Mouse (Mus musculus): Measurements from ENCODE around the gene G6pc3. TPM values are rescaled to one million over a fixed set of nuclear protein-coding genes. Genes with fewer than 3 reads are reported as not detected.

Gene G6pc3
- polyA plus RNA-seq, 1 experiment, result 26.5 TPM

- TF ChIP-seq POLR2A (IDR thresholded peaks at IDR 0.05; ENCODE audit: borderline replicate concordance, control insufficient read depth, low read depth, low read length) (no peak), CTCF (IDR thresholded peaks at IDR 0.05; ENCODE audit: control insufficient read depth, insufficient read depth, low read length) (no peak)
- no peaks in the 10 kb centered on the region for H3K4me1 ChIP-seq (ENCODE audit: control insufficient read depth, insufficient read depth, low read length)
- 80% methylated on average over 21 of the region's 21 CpGs for WGBS
- H3K27ac ChIP-seq (ENCODE audit: control insufficient read depth, insufficient read depth, low read depth, low read length, poor library complexity), result no peak overlapping the region
- H3K4me3 ChIP-seq (replicated peaks; ENCODE audit: control insufficient read depth, low read depth, low read length), result no peak overlapping the region
These were observed 6.8 kb downstream of the G6pc3 start for GRCm38 (mm10) chr11:102196018-102196797.

- WGBS, result 75% methylated on average over 6 of the region's 6 CpGs
- no peak overlapping the region for H3K4me3 ChIP-seq (replicated peaks; ENCODE audit: control insufficient read depth, low read depth, low read length)
These were observed 8.8 kb downstream of the G6pc3 start for GRCm38 (mm10) chr11:102198245-102198644.

GRCm38 (mm10) chr11:102199856-102200255 lies 10.4 kb downstream of the G6pc3 start:
- Histone ChIP-seq H3K4me3 (replicated peaks; ENCODE audit: control insufficient read depth, low read depth, low read length) (no peak overlapping the region), H3K4me1 (ENCODE audit: control insufficient read depth, insufficient read depth, low read length) (no peaks in the 10 kb centered on the region), H3K27ac (ENCODE audit: control insufficient read depth, insufficient read depth, low read depth, low read length, poor library complexity) (no peak overlapping the region)
- TF ChIP-seq CTCF (IDR thresholded peaks at IDR 0.05; ENCODE audit: control insufficient read depth, insufficient read depth, low read length), result no peak; the same call in 1 of the 2 replicates
- WGBS, result 86% methylated on average over 9 of the region's 9 CpGs

More at GRCm38 (mm10) chr11:102198245-102198644, 8.8 kb downstream of the G6pc3 start:
- no peak for TF ChIP-seq CTCF (IDR thresholded peaks at IDR 0.05; ENCODE audit: control insufficient read depth, insufficient read depth, low read length)
- TF ChIP-seq POLR2A (IDR thresholded peaks at IDR 0.05; ENCODE audit: borderline replicate concordance, control insufficient read depth, low read depth, low read length), result no peak
- H3K27ac ChIP-seq (ENCODE audit: control insufficient read depth, insufficient read depth, low read depth, low read length, poor library complexity), result no peak overlapping the region
- H3K4me1 ChIP-seq (ENCODE audit: control insufficient read depth, insufficient read depth, low read length), result no peaks in the 10 kb centered on the region

GRCm38 (mm10) chr11:102201408-102201821 lies 12.0 kb downstream of the G6pc3 start:
- no peak for TF ChIP-seq CTCF (IDR thresholded peaks at IDR 0.05; ENCODE audit: control insufficient read depth, insufficient read depth, low read length)
- Histone ChIP-seq H3K27ac (ENCODE audit: control insufficient read depth, insufficient read depth, low read depth, low read length, poor library complexity) (no peak overlapping the region), H3K4me3 (replicated peaks; ENCODE audit: control insufficient read depth, low read depth, low read length) (no peak overlapping the region), H3K4me1 (ENCODE audit: control insufficient read depth, insufficient read depth, low read length) (no peaks in the 10 kb centered on the region)
- 88% methylated on average over 12 of the region's 12 CpGs for WGBS

GRCm38 (mm10) chr11:102206481-102206880 lies 17.1 kb downstream of the G6pc3 start:
- TF ChIP-seq CTCF (IDR thresholded peaks at IDR 0.05; ENCODE audit: control insufficient read depth, insufficient read depth, low read length), result no peak
- no peak for TF ChIP-seq POLR2A (IDR thresholded peaks at IDR 0.05; ENCODE audit: borderline replicate concordance, control insufficient read depth, low read depth, low read length)
- H3K4me1 ChIP-seq (ENCODE audit: control insufficient read depth, insufficient read depth, low read length), result peaks cover 13% of the 10 kb centered on the region
- no peak overlapping the region for H3K4me3 ChIP-seq (replicated peaks; ENCODE audit: control insufficient read depth, low read depth, low read length)
- WGBS, result 92% methylated on average over 30 of the region's 30 CpGs
- no peak overlapping the region; the same call in 1 of the 2 replicates for H3K27ac ChIP-seq (ENCODE audit: control insufficient read depth, insufficient read depth, low read depth, low read length, poor library complexity)

GRCm38 (mm10) chr11:102207825-102208777 lies 18.7 kb downstream of the G6pc3 start:
- WGBS, result 36% methylated on average over 11 of the region's 11 CpGs
- Histone ChIP-seq H3K4me1 (ENCODE audit: control insufficient read depth, insufficient read depth, low read length) (peaks cover 13% of the 10 kb centered on the region), H3K27ac (ENCODE audit: control insufficient read depth, insufficient read depth, low read depth, low read length, poor library complexity) (no peak overlapping the region), H3K4me3 (replicated peaks; ENCODE audit: control insufficient read depth, low read depth, low read length) (no peak overlapping the region)
- TF ChIP-seq POLR2A (IDR thresholded peaks at IDR 0.05; ENCODE audit: borderline replicate concordance, control insufficient read depth, low read depth, low read length) (no peak), CTCF (IDR thresholded peaks at IDR 0.05; ENCODE audit: control insufficient read depth, insufficient read depth, low read length) (no peak)

- 10% methylated on average over 4 of the region's 4 CpGs for WGBS
- no peak overlapping the region for H3K27ac ChIP-seq (ENCODE audit: control insufficient read depth, insufficient read depth, low read depth, low read length, poor library complexity)
- no peak overlapping the region for H3K4me3 ChIP-seq (replicated peaks; ENCODE audit: control insufficient read depth, low read depth, low read length)
- TF ChIP-seq POLR2A (IDR thresholded peaks at IDR 0.05; ENCODE audit: borderline replicate concordance, control insufficient read depth, low read depth, low read length) (no peak), CTCF (IDR thresholded peaks at IDR 0.05; ENCODE audit: control insufficient read depth, insufficient read depth, low read length) (no peak)
- H3K4me1 ChIP-seq (ENCODE audit: control insufficient read depth, insufficient read depth, low read length), result peaks cover 13% of the 10 kb centered on the region
These were observed 19.4 kb downstream of the G6pc3 start for GRCm38 (mm10) chr11:102208846-102209245.

- TF ChIP-seq POLR2A (IDR thresholded peaks at IDR 0.05; ENCODE audit: borderline replicate concordance, control insufficient read depth, low read depth, low read length), result no peak
- TF ChIP-seq CTCF (IDR thresholded peaks at IDR 0.05; ENCODE audit: control insufficient read depth, insufficient read depth, low read length), result peak; percentile 82
- Histone ChIP-seq H3K27ac (ENCODE audit: control insufficient read depth, insufficient read depth, low read depth, low read length, poor library complexity) (no peak overlapping the region), H3K4me3 (replicated peaks; ENCODE audit: control insufficient read depth, low read depth, low read length) (no peak overlapping the region), H3K4me1 (ENCODE audit: control insufficient read depth, insufficient read depth, low read length) (peaks cover 13% of the 10 kb centered on the region)
- WGBS, result 16% methylated on average over 2 of the region's 2 CpGs
These were observed 20.3 kb downstream of the G6pc3 start for GRCm38 (mm10) chr11:102209742-102210141.
